Mouse (Mus musculus): Measurements from ENCODE around the gene Adk. TPM values are rescaled to one million over a fixed set of nuclear protein-coding genes. Genes with fewer than 3 reads are reported as not detected.

Adk gene
- total and polyA plus RNA-seq, 3 experiments: 69.0 to 479 (median 102) TPM

DNA sequence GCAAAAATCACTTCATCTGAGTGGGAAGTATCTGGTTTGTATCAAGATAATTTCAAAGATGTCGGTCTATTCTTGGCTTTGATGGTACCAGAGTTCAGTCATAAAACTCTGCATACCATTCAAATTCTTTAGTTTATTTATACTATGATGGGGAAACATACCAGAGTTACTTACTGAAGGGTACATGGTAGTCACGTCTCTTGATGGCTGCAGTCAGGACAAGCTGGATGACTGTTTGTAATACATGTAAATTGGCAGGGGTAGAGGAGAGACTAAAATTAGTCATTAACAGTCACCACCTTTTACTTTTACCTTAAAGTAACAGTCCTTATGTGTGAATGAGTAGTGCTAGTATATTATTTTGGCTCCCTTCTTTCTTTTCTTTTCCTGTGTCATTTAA, 125.4 kb downstream of the Adk start:
- Histone ChIP-seq H3K4me3 (ENCODE audit: control insufficient read depth in 1 of 2, insufficient read depth in 1 of 2, low read depth in 2 of 2, low read length in 2 of 2) (no peak overlapping the region), H3K27ac (ENCODE audit: control insufficient read depth, low read depth, low read length) (no peak overlapping the region), H3K27me3 (ENCODE audit: control insufficient read depth in 1 of 2, insufficient read depth in 2 of 2, low read length in 2 of 2) (no peaks in the 10 kb centered on the region), H3K79me2 (ENCODE audit: control insufficient read depth, insufficient read depth, low read length, poor library complexity) (no peaks in the 10 kb centered on the region), H3K9ac (ENCODE audit: control insufficient read depth, low read depth, low read length, poor library complexity, severe bottlenecking) (no peak overlapping the region), H3K4me1 (ENCODE audit: control insufficient read depth in 1 of 2, insufficient read depth in 2 of 2, low read length in 2 of 2) (peaks cover 11 to 16% of the 10 kb centered on the region in 2 experiments; a peak in 3 of 4 replicates), H3K36me3 (ENCODE audit: control insufficient read depth in 1 of 2, insufficient read depth in 2 of 2, low read length in 2 of 2) (peaks cover 1 to 18% of the 10 kb centered on the region in 2 experiments; a peak in 2 of 4 replicates), H3K9me3 (replicated peaks; ENCODE audit: insufficient read depth, low read length) (no peaks in the 10 kb centered on the region)
- DNase-seq (ENCODE audit: low read depth, low spot score): no peak
- TF ChIP-seq HCFC1 (IDR thresholded peaks at IDR 0.05; ENCODE audit: low read depth, low read length) (no peak), KAT2A (conservative IDR thresholded peaks at IDR 0.05; ENCODE audit: low read depth, low read length) (no peak), GATA1 (IDR thresholded peaks at IDR 0.05; ENCODE audit: low read depth, low read length) (no peak), MAFK (IDR thresholded peaks at IDR 0.05; ENCODE audit: borderline replicate concordance, low read depth, low read length) (no peak), ZKSCAN1 (IDR thresholded peaks at IDR 0.05; ENCODE audit: low read depth, low read length) (no peak), SMC3 (IDR thresholded peaks at IDR 0.05; ENCODE audit: low read depth, low read length) (no peak), TAL1 (IDR thresholded peaks at IDR 0.05; ENCODE audit: low read length) (no peak), USF1 (IDR thresholded peaks at IDR 0.05; ENCODE audit: low read depth, low read length) (no peak), NELFE (IDR thresholded peaks at IDR 0.05; ENCODE audit: low read depth, low read length) (no peak), RAD21 (IDR thresholded peaks at IDR 0.05; ENCODE audit: low read depth, low read length) (no peak), MXI1 (IDR thresholded peaks at IDR 0.05; ENCODE audit: low read depth, low read length) (no peak)

DNA sequence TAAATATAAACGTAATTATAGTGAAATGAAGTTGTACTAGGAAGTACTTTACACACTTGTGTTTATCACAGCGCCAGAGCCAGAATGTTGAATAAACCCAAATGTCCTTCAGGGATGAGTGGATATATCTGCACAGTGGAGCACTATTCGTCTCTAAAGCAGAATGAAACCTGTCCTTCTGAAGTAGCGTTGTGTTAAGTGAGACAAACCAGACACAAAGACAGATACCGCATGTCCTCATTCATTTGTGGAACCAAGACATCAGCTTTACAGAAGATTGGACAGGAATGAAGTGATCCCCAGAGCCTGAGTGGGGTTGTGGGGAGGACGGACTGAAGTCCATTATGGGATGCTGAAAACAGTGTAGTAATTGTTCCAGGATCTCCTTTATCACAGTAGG, 126.0 kb downstream of the Adk start:
- no peaks in the 10 kb centered on the region for H3K27me3 ChIP-seq (ENCODE audit: control insufficient read depth in 1 of 2, insufficient read depth in 2 of 2, low read length in 2 of 2)
- peaks cover 11 to 16% of the 10 kb centered on the region in 2 experiments; a peak in 3 of 4 replicates for H3K4me1 ChIP-seq (ENCODE audit: control insufficient read depth in 1 of 2, insufficient read depth in 2 of 2, low read length in 2 of 2)
- no peak overlapping the region for H3K4me3 ChIP-seq (ENCODE audit: control insufficient read depth in 1 of 2, insufficient read depth in 1 of 2, low read depth in 2 of 2, low read length in 2 of 2)
- H3K9me3 ChIP-seq (replicated peaks; ENCODE audit: insufficient read depth, low read length): no peaks in the 10 kb centered on the region
- DNase-seq (ENCODE audit: low read depth, low spot score): no peak
- no peak overlapping the region for H3K27ac ChIP-seq (ENCODE audit: control insufficient read depth, low read depth, low read length)
- no peaks in the 10 kb centered on the region for H3K79me2 ChIP-seq (ENCODE audit: control insufficient read depth, insufficient read depth, low read length, poor library complexity)
- TF ChIP-seq HCFC1 (IDR thresholded peaks at IDR 0.05; ENCODE audit: low read depth, low read length) (no peak), BHLHE40 (IDR thresholded peaks at IDR 0.05; ENCODE audit: borderline replicate concordance, low read depth, low read length) (no peak), TBP (IDR thresholded peaks at IDR 0.05; ENCODE audit: low read depth, low read length) (no peak), MXI1 (IDR thresholded peaks at IDR 0.05; ENCODE audit: low read depth, low read length) (no peak), USF2 (IDR thresholded peaks at IDR 0.05; ENCODE audit: borderline replicate concordance in 1 of 2, insufficient read depth in 1 of 2, low read depth in 1 of 2, low read length in 2 of 2) (no peak), SMC3 (IDR thresholded peaks at IDR 0.05; ENCODE audit: low read depth, low read length) (no peak), SIN3A (IDR thresholded peaks at IDR 0.05; ENCODE audit: low read length) (no peak), RAD21 (IDR thresholded peaks at IDR 0.05; ENCODE audit: low read depth, low read length) (no peak), UBTF (IDR thresholded peaks at IDR 0.05; ENCODE audit: borderline replicate concordance, insufficient read depth, low read depth, low read length) (no peak), POLR2A (IDR thresholded peaks at IDR 0.05; ENCODE audit: control insufficient read depth in 1 of 2, insufficient read depth in 1 of 2, low read depth in 1 of 2, low read length in 2 of 2, poor library complexity in 1 of 2) (no peak), CHD2 (IDR thresholded peaks at IDR 0.05; ENCODE audit: low read length) (no peak)
- peaks cover 0 to 18% of the 10 kb centered on the region in 2 experiments; a peak in 2 of 4 replicates for H3K36me3 ChIP-seq (ENCODE audit: control insufficient read depth in 1 of 2, insufficient read depth in 2 of 2, low read length in 2 of 2)
- no peak overlapping the region for H3K9ac ChIP-seq (ENCODE audit: control insufficient read depth, low read depth, low read length, poor library complexity, severe bottlenecking)
